Mouse (Mus musculus) kidney, adult 2 months (tissue): ENCODE results near the gene Rhbdf2. TPM values are rescaled to one million over a fixed set of nuclear protein-coding genes. Genes with fewer than 3 reads are reported as not detected.

Source experiments
- DNase-seq: peaks from one replicate; pipeline ENCODE4 v3.0.0; 2021
- H3K27ac ChIP-seq: fragments of 200-500 bp; 2 replicates; pipeline ENCODE4 v1.5.1; 2012; ENCODE audit warnings: low read depth, low read length, control low read depth, inconsistent platforms; ENCODE audit not compliant: insufficient read depth
- H3K27me3 ChIP-seq: fragments of 200-500 bp; replicated peaks from 2 replicates; pipeline ENCODE4 v1.6.1; 2012; ENCODE audit warnings: mild to moderate bottlenecking, moderate library complexity, low read length, inconsistent platforms; ENCODE audit not compliant: control insufficient read depth, insufficient read depth
- H3K36me3 ChIP-seq: fragments of 200-500 bp; 2 replicates; pipeline ENCODE4 v1.6.1; 2012; ENCODE audit warnings: mild to moderate bottlenecking, moderate library complexity, low read length, inconsistent platforms; ENCODE audit not compliant: control insufficient read depth, insufficient read depth
- H3K4me1 ChIP-seq: fragments of 200-500 bp; 2 replicates; pipeline ENCODE4 v1.6.1; 2011; ENCODE audit warnings: low read length; ENCODE audit not compliant: control insufficient read depth, insufficient read depth
- H3K4me3 ChIP-seq: fragments of 200-500 bp; 2 replicates; pipeline ENCODE4 v1.5.1; 2011; ENCODE audit warnings: mild to moderate bottlenecking, low read depth, low read length, control low read depth; ENCODE audit not compliant: insufficient read depth
- CTCF ChIP-seq: fragments of 200-500 bp; conservative IDR thresholded peaks from 2 replicates; pipeline ENCODE4 v1.5.1; 2011; ENCODE audit warnings: low read depth, mild to moderate bottlenecking, control low read depth, low read length, moderate library complexity, mixed read lengths; ENCODE audit not compliant: insufficient read depth, insufficient read length
- POLR2A ChIP-seq: fragments of 200-500 bp; IDR thresholded peaks from one replicate; pipeline ENCODE4 v1.6.1; 2011; ENCODE audit warnings: low read depth, low read length, control low read depth
- WGBS: fragments of 180-500 bp; shearing (Covaris S2); methylation state at CpG from one replicate; pipeline ENCODE4 v1.1.7; 2018; 5-methylcytosine and 5-hydroxymethylcytosine counted together
- polyA plus RNA-seq: library from polyadenylated mRNA; depleted of rRNA; stranded (reverse); fragments of >200 nt; gene quantifications from 2 replicates; pipeline ENCODE4 v1.2.3, GENCODE M21; 2012

Gene Rhbdf2
- polyA plus RNA-seq, 1 experiment, result 18.0 TPM

GRCm38 (mm10) chr11:116671845-116672434, 45.1 kb upstream of the Rhbdf2 start:
- under 1% methylated on average over 24 of the region's 24 CpGs for WGBS
- peak overlapping the region; percentile 97 for H3K27ac ChIP-seq

GRCm38 (mm10) chr11:116671112-116671844, 44.5 kb upstream of the Rhbdf2 start:
- TF ChIP-seq POLR2A (peak; percentile 94), CTCF (peak; percentile 72)
- Histone ChIP-seq H3K27me3 (no peaks in the 10 kb centered on the region), H3K36me3 (peaks cover 13% of the 10 kb centered on the region; the same call in 1 of the 2 replicates), H3K4me3 (peak overlapping the region; percentile 88), H3K4me1 (peaks cover 31% of the 10 kb centered on the region), H3K27ac (peak overlapping the region; percentile 97)
- 1% methylated on average over 45 of the region's 45 CpGs for WGBS
- DNase-seq, result peak; percentile 100

More at GRCm38 (mm10) chr11:116671845-116672434, 45.1 kb upstream of the Rhbdf2 start:
- H3K36me3 ChIP-seq, result peaks cover 18% of the 10 kb centered on the region; the same call in 1 of the 2 replicates
- TF ChIP-seq CTCF (no peak), POLR2A (no peak)
- H3K4me1 ChIP-seq, result peaks cover 37% of the 10 kb centered on the region
- no peak for DNase-seq
- H3K27me3 ChIP-seq, result no peaks in the 10 kb centered on the region
- H3K4me3 ChIP-seq, result peak overlapping the region; percentile 88

- peaks cover 8% of the 10 kb centered on the region; the same call in 1 of the 2 replicates for H3K36me3 ChIP-seq
- no peaks in the 10 kb centered on the region for H3K27me3 ChIP-seq
- TF ChIP-seq CTCF (no peak), POLR2A (no peak)
- no peak overlapping the region for H3K4me3 ChIP-seq
- no peak for DNase-seq
- WGBS, result 82% methylated on average over 7 of the region's 7 CpGs
- H3K27ac ChIP-seq, result no peak overlapping the region
- H3K4me1 ChIP-seq, result peaks cover 24% of the 10 kb centered on the region; the same call in 1 of the 2 replicates
Observed at GRCm38 (mm10) chr11:116670386-116670785, 43.6 kb upstream of the Rhbdf2 start.

GRCm38 (mm10) chr11:116669787-116670365, 43.1 kb upstream of the Rhbdf2 start:
- Histone ChIP-seq H3K27me3 (no peaks in the 10 kb centered on the region), H3K4me1 (peaks cover 21% of the 10 kb centered on the region; the same call in 1 of the 2 replicates), H3K27ac (no peak overlapping the region), H3K4me3 (no peak overlapping the region), H3K36me3 (peaks cover 8% of the 10 kb centered on the region; the same call in 1 of the 2 replicates)
- no peak for TF ChIP-seq POLR2A
- no peak for TF ChIP-seq CTCF
- WGBS, result 67% methylated on average over 13 of the region's 13 CpGs
- DNase-seq, result no peak

- Histone ChIP-seq H3K4me1 (peaks cover 20% of the 10 kb centered on the region; the same call in 1 of the 2 replicates), H3K4me3 (no peak overlapping the region), H3K36me3 (peaks cover 7% of the 10 kb centered on the region; the same call in 1 of the 2 replicates), H3K27ac (no peak overlapping the region), H3K27me3 (no peaks in the 10 kb centered on the region)
- WGBS, result 40% methylated on average over 5 of the region's 5 CpGs
- DNase-seq, result no peak
- TF ChIP-seq CTCF (no peak), POLR2A (no peak)
Observed at GRCm38 (mm10) chr11:116669316-116669715, 42.5 kb upstream of the Rhbdf2 start.

GRCm38 (mm10) chr11:116668839-116669238, 42.0 kb upstream of the Rhbdf2 start:
- 39% methylated on average over 7 of the region's 7 CpGs for WGBS
- H3K27ac ChIP-seq, result no peak overlapping the region
- no peak for TF ChIP-seq POLR2A
- no peak; the same call in 1 of the 2 replicates for TF ChIP-seq CTCF
- H3K4me3 ChIP-seq, result no peak overlapping the region
- peak; percentile 58 for DNase-seq
- H3K36me3 ChIP-seq, result peaks cover 3% of the 10 kb centered on the region; the same call in 1 of the 2 replicates
- peaks cover 15% of the 10 kb centered on the region; the same call in 1 of the 2 replicates for H3K4me1 ChIP-seq
- H3K27me3 ChIP-seq, result no peaks in the 10 kb centered on the region
